Mouse (Mus musculus) liver, embryonic 16.5 days (tissue): ENCODE data around the gene Fam136a. TPM values are rescaled to one million over a fixed set of nuclear protein-coding genes. Genes with fewer than 3 reads are reported as not detected.
"Not testable (repeated sequence)": the region's sequence is repeated elsewhere in the genome, so short reads cannot be mapped to it uniquely, and the experiment has no call there.

Source experiments
- ATAC-seq: fragments of 200-750 bp; cut with Nextera tagmentation; 2 replicates; pipeline ENCODE4 v1.8.0; 2017; ENCODE audit warnings: low read depth, mild to moderate bottlenecking, moderate number of reproducible peaks, moderate library complexity
- H3K27ac ChIP-seq: fragments of 300-500 bp; sonication (generic); 2 replicates; pipeline ENCODE4 v1.5.1; 2014; ENCODE audit warnings: mild to moderate bottlenecking, low read length
- H3K27me3 ChIP-seq: fragments of 300-500 bp; sonication (generic); 2 replicates; pipeline ENCODE4 v1.6.1; 2014; ENCODE audit warnings: low read depth, low read length, mixed read lengths; ENCODE audit not compliant: control insufficient read depth, insufficient read depth
- H3K36me3 ChIP-seq: fragments of 300-500 bp; sonication (generic); 2 replicates; pipeline ENCODE4 v1.6.1; 2014; ENCODE audit warnings: mild to moderate bottlenecking; ENCODE audit not compliant: control insufficient read depth, insufficient read depth
- H3K4me1 ChIP-seq: fragments of 300-500 bp; sonication (generic); 2 replicates; pipeline ENCODE4 v1.6.1; 2014; ENCODE audit warnings: low read depth, low read length, mixed read lengths; ENCODE audit not compliant: control insufficient read depth
- H3K4me2 ChIP-seq: fragments of 300-500 bp; sonication (generic); 2 replicates; pipeline ENCODE4 v1.6.1; 2014; ENCODE audit warnings: low read depth, low read length, mixed read lengths
- H3K4me3 ChIP-seq: fragments of 300-500 bp; sonication (generic); 2 replicates; pipeline ENCODE4 v1.5.1; 2014; ENCODE audit warnings: low read depth, mild to moderate bottlenecking, low read length
- H3K9ac ChIP-seq: fragments of 300-500 bp; sonication (generic); 2 replicates; pipeline ENCODE4 v1.6.1; 2014; ENCODE audit warnings: low read depth, low read length
- H3K9me3 ChIP-seq: fragments of 300-500 bp; sonication (generic); replicated peaks from 2 replicates; pipeline ENCODE4 v1.6.1; 2016; ENCODE audit warnings: low read length; ENCODE audit not compliant: control insufficient read depth
- WGBS: fragments of 180-500 bp; shearing (Covaris S2); extraction: QIAGEN DNeasy Blood & Tissue Kit; methylation state at CpG from one replicate; pipeline ENCODE4 v1.1.7; 2014; ENCODE audit not compliant: insufficient replicate concordance; 5-methylcytosine and 5-hydroxymethylcytosine counted together
- polyA plus RNA-seq: library from polyadenylated mRNA; unstranded; fragments of >200 nt; fragmentation: Nextera tagmentation; extraction: Ambion mirVana; gene quantifications from 2 replicates; pipeline ENCODE4 v1.2.1, GENCODE M21; 2015

Fam136a gene
- polyA plus RNA-seq, 1 experiment from 2014 or later: 58.6 TPM

DNA sequence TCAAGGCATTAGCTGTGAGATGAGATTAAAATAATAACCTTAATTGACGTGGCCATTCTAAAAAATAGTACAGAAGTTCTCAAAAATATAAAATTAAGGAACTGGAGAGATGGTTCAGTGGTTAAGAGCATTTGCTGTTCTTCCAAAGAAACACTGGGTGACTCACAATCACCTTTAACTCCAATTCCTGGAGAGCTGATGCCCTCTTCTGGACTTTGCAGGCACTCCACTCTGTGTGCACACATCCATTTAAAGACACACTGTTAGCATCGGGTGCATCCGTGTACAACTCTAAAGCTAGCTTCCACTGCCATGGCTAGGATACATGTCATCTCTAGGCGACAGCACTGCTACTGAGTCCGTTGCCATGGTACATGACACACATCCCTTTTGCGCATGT is 35.5 kb upstream of the Fam136a start:
- Histone ChIP-seq H3K4me1 (no peaks in the 10 kb centered on the region), H3K9me3 (no peaks in the 10 kb centered on the region), H3K9ac (no peak overlapping the region), H3K27me3 (no peaks in the 10 kb centered on the region), H3K36me3 (no peaks in the 10 kb centered on the region), H3K4me2 (no peak overlapping the region), H3K4me3 (no peak overlapping the region), H3K27ac (no peak overlapping the region)
- ATAC-seq: no peak
- 75% methylated on average over 6 of the region's 6 CpGs for WGBS

DNA sequence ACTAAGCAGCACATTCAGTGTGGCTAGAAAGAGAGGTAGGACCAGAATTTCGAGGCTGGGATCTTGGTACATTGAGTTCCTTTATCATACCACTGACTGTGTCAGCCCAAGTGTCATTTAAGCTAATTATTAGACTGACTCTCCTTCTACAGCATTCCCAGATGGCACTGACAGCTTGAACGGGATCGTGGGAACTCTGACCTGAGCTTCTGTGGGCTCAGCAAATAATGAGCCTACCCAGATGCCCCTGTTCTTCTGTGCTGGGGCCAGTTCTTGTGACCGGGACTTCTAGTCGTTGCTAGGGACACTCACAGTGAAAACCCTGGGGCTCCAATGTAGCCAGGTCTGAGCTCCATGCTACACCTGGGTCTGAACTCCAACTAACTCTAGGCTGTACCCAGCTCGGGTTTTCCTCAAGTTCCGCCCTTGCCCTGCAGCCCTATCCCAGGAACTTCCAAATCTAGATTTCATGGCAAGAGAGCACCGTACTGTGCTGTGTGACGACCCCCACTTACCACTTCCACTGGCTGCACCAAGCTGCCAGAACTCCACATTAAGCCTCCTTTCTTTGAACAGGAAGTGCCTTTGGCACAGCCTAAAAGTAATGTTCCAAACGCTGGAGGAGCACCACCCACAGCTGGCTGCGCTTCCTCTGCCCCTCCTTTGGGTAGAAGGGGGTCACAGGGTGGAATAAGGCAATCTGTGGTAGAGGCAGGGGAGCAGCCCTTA is 30.2 kb upstream of the Fam136a start:
- H3K4me2 ChIP-seq: no peak overlapping the region
- no peaks in the 10 kb centered on the region for H3K9me3 ChIP-seq
- WGBS: 53% methylated on average over 11 of the region's 11 CpGs
- ATAC-seq: no peak
- H3K27ac ChIP-seq: no peak overlapping the region
- H3K36me3 ChIP-seq: no peaks in the 10 kb centered on the region
- no peak overlapping the region for H3K4me3 ChIP-seq
- H3K9ac ChIP-seq: no peak overlapping the region
- no peaks in the 10 kb centered on the region for H3K4me1 ChIP-seq
- H3K27me3 ChIP-seq: no peaks in the 10 kb centered on the region

DNA sequence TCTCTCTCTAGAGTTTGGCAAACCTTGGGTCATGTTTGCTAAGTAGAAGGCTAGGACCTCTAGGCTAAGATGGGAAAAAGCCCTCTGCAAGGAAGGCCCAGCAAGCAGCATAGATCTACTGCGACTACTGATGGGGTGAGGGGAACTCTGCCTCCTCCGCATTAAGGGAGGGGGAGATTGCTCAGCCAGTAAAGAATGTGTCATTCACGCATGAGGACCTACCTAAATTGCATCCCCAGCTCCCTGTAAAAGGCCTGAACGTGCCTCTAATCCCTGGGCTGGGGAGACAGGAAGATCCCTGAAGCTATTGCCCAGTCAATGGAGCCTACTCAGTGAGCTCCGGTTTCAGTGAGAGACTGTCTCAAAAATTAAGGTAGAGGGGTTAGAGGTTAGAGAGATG is 29.6 kb upstream of the Fam136a start:
- Histone ChIP-seq H3K9me3 (no peaks in the 10 kb centered on the region), H3K4me2 (no peak overlapping the region), H3K4me1 (no peaks in the 10 kb centered on the region), H3K9ac (no peak overlapping the region), H3K27ac (no peak overlapping the region), H3K27me3 (no peaks in the 10 kb centered on the region), H3K36me3 (no peaks in the 10 kb centered on the region), H3K4me3 (no peak overlapping the region)
- ATAC-seq: no peak
- 68% methylated on average over 5 of the region's 5 CpGs for WGBS

DNA sequence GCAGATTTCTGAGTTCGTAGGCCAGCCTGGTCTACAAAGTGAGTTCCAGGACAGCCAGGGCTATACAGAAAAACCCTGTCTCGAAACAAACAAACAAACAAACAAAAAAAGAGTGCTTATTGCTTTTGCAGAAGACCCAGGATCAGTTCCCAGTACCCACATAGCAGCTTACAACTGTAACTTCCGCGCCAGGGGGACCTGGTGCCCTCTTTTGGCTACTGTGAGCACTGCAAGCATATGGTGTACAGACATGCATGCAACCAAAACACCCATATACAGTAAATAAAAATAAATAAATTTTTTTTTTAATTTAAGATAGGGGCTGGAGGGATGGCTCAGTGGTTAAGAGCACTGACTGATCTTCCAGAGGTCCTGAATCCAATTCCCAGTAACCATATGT is 29.1 kb upstream of the Fam136a start:
- H3K36me3 ChIP-seq, H3K9ac ChIP-seq, H3K4me1 ChIP-seq, H3K27me3 ChIP-seq, H3K4me2 ChIP-seq, ATAC-seq, H3K4me3 ChIP-seq, H3K9me3 ChIP-seq, H3K27ac ChIP-seq: not testable (repeated sequence)
- WGBS: 71% methylated on average over 4 of the region's 4 CpGs

DNA sequence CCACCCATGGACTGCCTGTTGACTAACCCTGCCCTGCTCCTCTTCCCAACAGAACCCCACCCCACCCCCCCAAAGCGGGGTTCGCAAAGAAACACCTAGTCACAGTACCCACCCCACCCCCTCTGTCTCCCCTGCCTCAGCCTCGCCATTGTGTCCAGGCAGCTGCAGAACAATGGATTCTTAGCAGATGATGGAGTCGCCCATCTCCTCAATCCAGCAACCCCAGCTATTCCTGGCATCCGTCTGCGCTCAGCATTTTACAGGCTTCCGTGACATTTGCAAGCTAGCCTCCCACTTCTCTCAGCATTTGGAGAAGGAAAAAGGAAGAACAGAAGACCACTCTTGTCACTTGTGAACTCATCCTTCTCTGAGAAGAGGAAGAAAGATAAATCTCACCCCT is 21.8 kb upstream of the Fam136a start:
- Histone ChIP-seq H3K4me2 (no peak overlapping the region), H3K27me3 (no peaks in the 10 kb centered on the region), H3K27ac (no peak overlapping the region), H3K36me3 (no peaks in the 10 kb centered on the region), H3K4me3 (no peak overlapping the region), H3K9ac (no peak overlapping the region), H3K9me3 (no peaks in the 10 kb centered on the region), H3K4me1 (no peaks in the 10 kb centered on the region)
- WGBS: 20% methylated on average over 7 of the region's 7 CpGs
- ATAC-seq: no peak

DNA sequence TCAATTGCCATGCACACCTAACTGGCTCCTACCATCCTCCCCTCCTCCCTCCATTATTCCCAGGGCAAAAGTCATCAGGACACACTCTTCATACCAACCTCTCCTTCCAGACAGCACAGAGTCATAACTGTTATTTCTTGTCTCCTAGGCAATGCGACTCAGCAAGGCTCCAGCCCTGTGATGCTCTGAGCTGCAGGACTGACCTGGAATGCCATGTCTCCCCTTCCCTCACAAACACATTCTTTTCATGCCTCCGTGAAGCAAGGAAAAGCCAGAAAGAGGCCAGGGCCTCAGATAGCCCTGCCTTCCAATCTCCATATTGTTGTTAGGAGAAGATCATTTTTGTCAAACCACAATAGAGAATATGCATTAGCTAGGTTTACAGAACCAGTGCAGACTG is 19.4 kb upstream of the Fam136a start:
- Histone ChIP-seq H3K27me3 (no peaks in the 10 kb centered on the region), H3K9me3 (no peaks in the 10 kb centered on the region), H3K4me3 (no peak overlapping the region), H3K27ac (no peak overlapping the region), H3K9ac (no peak overlapping the region), H3K36me3 (no peaks in the 10 kb centered on the region), H3K4me2 (no peak overlapping the region), H3K4me1 (no peaks in the 10 kb centered on the region)
- ATAC-seq: no peak
- 57% methylated on average over 2 of the region's 2 CpGs for WGBS

DNA sequence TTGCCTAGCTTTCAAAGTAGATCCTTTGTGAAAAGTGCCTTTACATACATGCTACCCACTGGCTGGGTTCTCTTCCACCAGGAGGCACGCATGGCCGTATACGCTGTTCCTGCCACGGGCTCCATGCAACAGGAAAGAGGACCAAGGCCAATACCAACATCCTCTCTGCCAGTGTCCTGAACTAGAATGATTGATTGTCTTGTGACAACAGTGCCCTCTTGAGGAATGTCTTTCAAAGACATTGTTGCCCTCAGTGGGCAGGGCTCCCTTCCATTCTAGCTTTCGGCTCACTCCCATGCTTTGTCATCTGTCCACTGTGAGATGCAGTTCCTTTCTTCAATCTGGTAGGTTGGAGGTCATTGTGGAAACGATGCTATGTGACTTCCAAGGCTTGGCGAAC is 16.2 kb upstream of the Fam136a start:
- Histone ChIP-seq H3K9ac (no peak overlapping the region), H3K9me3 (no peaks in the 10 kb centered on the region), H3K27me3 (no peaks in the 10 kb centered on the region), H3K4me2 (no peak overlapping the region), H3K4me3 (no peak overlapping the region), H3K27ac (no peak overlapping the region), H3K4me1 (no peaks in the 10 kb centered on the region), H3K36me3 (no peaks in the 10 kb centered on the region)
- ATAC-seq: no peak
- 34% methylated on average over 7 of the region's 7 CpGs for WGBS

DNA sequence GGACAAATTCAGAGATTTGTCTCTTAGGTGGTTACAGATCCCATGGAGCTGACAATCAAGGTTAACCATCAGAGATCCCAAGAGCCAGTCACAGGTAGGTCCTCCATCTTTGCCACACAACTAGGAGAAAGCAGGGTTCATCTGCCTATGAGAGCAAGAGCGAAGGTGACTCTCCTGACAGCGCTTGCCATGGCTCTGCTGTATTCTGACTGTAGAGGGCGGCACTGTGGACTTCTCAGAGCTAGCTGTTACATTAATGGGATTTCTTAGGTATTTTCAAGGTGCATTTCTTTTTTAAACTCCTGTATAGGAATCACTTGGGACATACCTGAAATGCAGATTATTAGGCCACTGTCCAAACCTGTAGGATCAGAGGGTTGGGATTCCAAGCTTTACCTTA is 10.5 kb upstream of the Fam136a start:
- no peaks in the 10 kb centered on the region for H3K27me3 ChIP-seq
- WGBS: 56% methylated on average over 3 of the region's 3 CpGs
- no peaks in the 10 kb centered on the region for H3K9me3 ChIP-seq
- no peak overlapping the region for H3K9ac ChIP-seq
- no peaks in the 10 kb centered on the region for H3K36me3 ChIP-seq
- no peak overlapping the region for H3K4me3 ChIP-seq
- ATAC-seq: no peak
- H3K4me1 ChIP-seq: no peaks in the 10 kb centered on the region
- no peak overlapping the region for H3K27ac ChIP-seq
- H3K4me2 ChIP-seq: no peak overlapping the region

DNA sequence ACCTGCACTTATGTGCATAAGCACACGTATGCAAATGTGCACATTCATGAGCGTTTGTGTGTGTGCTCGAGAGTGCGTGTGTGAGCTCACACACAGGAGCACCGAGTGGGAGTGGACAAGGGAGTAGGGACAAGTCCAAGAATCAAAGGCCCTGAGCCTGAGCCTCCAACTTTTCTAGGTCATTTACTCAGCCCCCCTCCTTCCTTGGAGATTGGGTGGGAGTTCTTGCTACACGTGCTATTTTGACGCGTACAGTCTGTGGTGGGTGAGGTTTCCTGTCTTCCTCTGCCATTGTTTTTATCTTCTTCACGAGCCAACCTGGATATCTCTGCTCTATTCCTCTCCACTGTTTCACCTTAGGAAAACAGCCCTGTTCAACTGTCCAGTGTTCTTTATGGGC is 8.5 kb upstream of the Fam136a start:
- 42% methylated on average over 9 of the region's 9 CpGs for WGBS
- Histone ChIP-seq H3K4me2 (no peak overlapping the region), H3K9me3 (no peaks in the 10 kb centered on the region), H3K4me1 (no peaks in the 10 kb centered on the region), H3K27me3 (no peaks in the 10 kb centered on the region), H3K9ac (no peak overlapping the region), H3K27ac (no peak overlapping the region), H3K36me3 (no peaks in the 10 kb centered on the region), H3K4me3 (no peak overlapping the region)
- no peak for ATAC-seq
